Mouse (Mus musculus): ENCODE measurements around the gene Pim2.

The Pim2 gene

DNA sequence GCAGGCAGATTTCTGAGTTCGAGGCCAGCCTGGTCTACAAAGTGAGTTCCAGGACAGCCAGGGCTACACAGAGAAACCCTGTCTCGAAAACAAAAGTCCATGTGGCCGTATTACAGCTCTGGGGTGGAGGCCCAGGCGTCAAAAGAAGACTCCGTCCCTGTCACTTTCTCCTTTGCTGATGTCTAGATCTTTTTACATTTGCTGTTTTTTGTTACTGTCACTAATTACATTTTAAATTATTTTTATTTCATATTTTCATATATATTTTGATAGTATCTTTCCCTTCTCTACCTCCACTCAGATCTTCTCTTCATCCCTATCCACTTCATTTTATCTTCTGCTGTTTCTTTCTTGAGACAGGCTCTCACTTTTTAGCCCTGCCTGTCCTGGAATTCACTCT, 29.7 kb downstream of the Pim2 start, which contains the start of gene Gm10491:
Gene Gm10491 (minus strand): TSS at position 101 of the 400 bp plus-strand sequence.
- WGBS = 90% methylated on average over 5 of the region's 5 CpGs

- 97% methylated on average over 4 of the region's 4 CpGs for WGBS
Measured at GRCm38 (mm10) chrX:7909242-7909641, 31.2 kb downstream of the Pim2 start, which contains the start of gene Gm10490. Gene Gm10490 (plus strand): TSS chrX:7909542.

GRCm38 (mm10) chrX:7910473-7910872, 32.4 kb downstream of the Pim2 start:
- 49% methylated on average over 6 of the region's 6 CpGs for WGBS

DNA sequence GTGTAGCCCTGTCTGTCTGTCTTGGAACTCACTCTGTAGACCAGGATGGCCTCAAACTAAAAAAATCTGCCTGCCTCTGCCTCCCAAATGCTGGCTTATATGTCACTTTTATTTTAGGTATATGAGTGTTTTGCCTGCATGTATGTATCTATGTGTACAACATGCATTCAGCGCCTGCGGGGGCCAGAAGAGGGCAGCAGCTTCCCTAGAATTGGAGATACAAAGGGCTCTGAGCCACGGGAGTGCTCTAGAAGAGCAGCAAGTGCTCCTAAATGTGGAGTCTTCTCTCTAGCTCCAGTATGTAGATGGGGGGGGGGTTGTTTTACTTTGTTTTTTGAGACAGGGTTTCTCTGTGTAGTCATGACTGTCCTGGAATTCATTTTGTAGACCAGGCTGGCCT, 37.6 kb downstream of the Pim2 start:
- 17% methylated on average over 3 of the region's 3 CpGs for WGBS

DNA sequence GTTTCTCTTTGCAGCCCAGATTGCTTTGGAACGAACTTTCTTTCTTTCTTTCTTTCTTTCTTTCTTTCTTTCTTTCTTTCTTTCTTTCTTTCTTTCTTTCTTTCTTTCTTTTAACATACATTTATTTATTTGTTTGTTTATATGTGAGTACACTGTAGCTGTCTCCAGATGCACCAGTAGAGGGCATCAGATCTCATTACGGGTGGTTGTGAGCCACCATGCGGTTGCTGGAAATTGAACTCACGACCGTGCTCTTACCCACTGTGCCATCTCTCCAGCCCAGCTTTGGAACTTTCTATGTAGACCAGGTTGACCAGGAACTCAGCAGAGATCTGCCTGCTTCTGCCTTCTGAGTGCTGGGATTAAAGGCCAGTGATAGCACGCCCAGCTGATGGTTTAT, 39.9 kb downstream of the Pim2 start:
- 78% methylated on average over 6 of the region's 6 CpGs for WGBS

DNA sequence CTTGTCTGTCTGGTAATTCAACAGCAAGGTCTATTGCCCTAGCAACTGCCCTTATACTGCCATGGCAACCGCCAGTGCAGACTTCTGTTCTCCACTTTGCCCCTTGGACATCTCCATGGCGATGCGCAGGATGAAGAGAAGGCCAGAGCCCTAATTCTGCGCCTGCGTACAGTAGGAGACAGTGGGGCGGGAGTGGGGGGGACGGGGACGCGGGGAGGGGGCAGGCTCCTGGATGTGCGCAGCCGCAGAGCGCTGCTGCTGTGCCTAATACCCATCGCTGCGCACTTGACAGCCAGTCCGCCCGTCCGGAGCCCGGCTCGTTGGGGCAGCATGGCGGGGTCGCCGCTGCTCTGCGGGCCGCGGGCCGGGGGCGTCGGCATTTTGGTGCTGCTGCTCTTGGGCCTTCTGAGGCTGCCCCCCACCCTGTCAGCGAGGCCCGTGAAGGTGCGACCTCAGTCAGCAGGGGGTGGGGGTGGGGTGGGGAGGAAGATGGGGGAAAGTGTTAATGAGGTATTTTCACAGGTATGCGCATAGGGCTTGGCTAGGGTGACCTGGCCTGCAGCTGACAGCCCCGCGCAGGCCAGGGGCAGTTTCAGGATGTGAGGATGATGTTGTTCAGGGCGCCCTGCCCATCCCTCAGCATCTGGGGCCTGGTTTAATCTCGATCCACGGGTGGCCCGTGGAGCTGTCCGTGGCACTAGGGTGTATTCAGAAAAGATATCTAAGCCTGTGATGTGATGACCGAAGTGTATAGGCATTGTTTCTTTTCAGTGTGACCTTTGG, 41.7 kb downstream of the Pim2 start, which contains the start of gene Pcsk1n:
Gene Pcsk1n (plus strand): TSS at position 222 of the 783 bp plus-strand sequence.
- 8% methylated on average over 39 of the region's 40 CpGs for WGBS

GRCm38 (mm10) chrX:7922032-7922431, 44.0 kb downstream of the Pim2 start:
- WGBS = 10% methylated on average over 44 of the region's 48 CpGs

DNA sequence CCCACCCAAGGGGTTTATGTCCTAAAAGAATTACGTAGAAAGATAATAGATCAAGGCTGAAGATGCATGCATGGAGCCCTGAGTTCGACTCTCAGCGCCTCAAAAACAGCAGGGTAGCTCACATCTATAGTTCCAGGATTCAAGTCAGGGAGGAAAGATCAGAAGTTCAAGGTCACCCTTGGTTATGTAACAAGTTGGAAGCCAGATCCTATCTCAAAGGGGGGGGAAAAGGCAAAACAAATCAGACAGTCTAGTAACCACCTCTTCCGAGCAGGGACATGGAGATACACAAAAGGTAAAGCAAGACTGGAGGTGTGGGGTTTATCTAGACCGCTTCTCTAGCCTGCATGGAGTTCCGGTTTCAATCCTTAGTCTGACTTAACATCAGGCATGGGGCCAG, 48.2 kb downstream of the Pim2 start:
- 90% methylated on average over 6 of the region's 6 CpGs for WGBS

- 51% methylated on average over 10 of the region's 10 CpGs for WGBS
Measured at GRCm38 (mm10) chrX:7927116-7927515, 49.1 kb downstream of the Pim2 start.

DNA sequence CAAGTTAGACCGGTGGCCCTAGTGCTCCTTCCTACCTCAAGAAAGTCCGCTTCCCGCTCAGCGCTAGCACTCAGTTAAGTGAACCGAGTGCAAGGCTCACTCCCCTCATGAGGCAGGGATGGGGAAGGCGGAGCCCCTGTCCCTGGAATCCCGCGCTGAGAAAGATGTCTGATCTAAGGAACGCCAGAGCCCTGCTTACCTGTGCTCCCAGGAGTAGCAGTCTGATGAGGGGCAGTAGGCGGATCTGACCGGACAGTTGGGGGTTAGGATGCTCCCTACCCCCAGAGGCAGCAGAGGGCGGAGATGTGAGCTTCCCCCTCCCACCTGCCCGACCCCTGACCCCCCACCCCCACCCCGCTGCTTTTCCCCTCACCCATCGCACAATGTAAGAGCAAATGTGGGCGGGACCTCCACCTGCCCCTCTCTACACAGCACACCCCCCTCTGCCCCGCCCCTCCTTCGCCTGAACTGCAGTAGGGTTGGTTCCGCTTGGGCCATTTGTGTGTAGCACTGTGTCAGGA, 50.3 kb downstream of the Pim2 start, which contains the start of gene Eras:
Gene Eras (minus strand): TSS at position 338 of the 521 bp plus-strand sequence.
- WGBS = 31% methylated on average over 19 of the region's 19 CpGs

Data from cerebral cortex, adult 2 months (tissue).